Comparison of ENCODE assay signal across 9 mouse cellular contexts in genomic region chr19:46477432-46477845, GRCm38 (mm10). TPM values are rescaled to one million over a fixed set of nuclear protein-coding genes. Genes with fewer than 3 reads are reported as not detected.
A peak's percentile ranks its signal among the peaks of the same experiment; 100 is the strongest.
DNase-seq lines count a peak whose midpoint lies in the region; ATAC-seq and TF ChIP-seq lines count a peak whose summit lies in the region.
"Had no signal": no experiment of that assay in that cellular context is flagged by ENCODE, and none has a peak within 500 bp of the region (broad histone marks: within the 10 kb centered on the region; RNA-seq: fewer than 3 reads in every experiment).

No protein-coding gene starts in this region.

- ATAC-seq in forebrain, postnatal 0 days: peak; percentile 79
- no peak for ATAC-seq in forebrain, embryonic 11.5 days (replicated peaks; ENCODE audit: low FRiP score)
- ATAC-seq in liver, embryonic 11.5 days (replicated peaks; ENCODE audit: low FRiP score): no peak
- ATAC-seq in liver, embryonic 12.5 days: no peak
- ATAC-seq in midbrain, embryonic 14.5 days (ENCODE audit: low FRiP score, low TSS enrichment): no peak; the same call in 1 of the 2 replicates

- H3K36me3 ChIP-seq in forebrain, postnatal 0 days (ENCODE audit: insufficient read depth): peaks cover 53% of the 10 kb centered on the region
- H3K36me3 ChIP-seq in forebrain, embryonic 11.5 days (ENCODE audit: control insufficient read depth, insufficient read depth, low read length): peaks cover 4% of the 10 kb centered on the region; the same call in 1 of the 2 replicates
- peaks cover 14% of the 10 kb centered on the region for H3K36me3 ChIP-seq in liver, embryonic 11.5 days (ENCODE audit: control insufficient read depth, insufficient read depth, low read length)
- peaks cover 50% of the 10 kb centered on the region for H3K36me3 ChIP-seq in liver, embryonic 12.5 days
- H3K36me3 ChIP-seq in midbrain, embryonic 14.5 days (ENCODE audit: control insufficient read depth, insufficient read depth, low read length): peaks cover 46% of the 10 kb centered on the region

- no peak overlapping the region for H3K4me3 ChIP-seq in forebrain, postnatal 0 days (ENCODE audit: low read depth, low read length)
- H3K4me3 ChIP-seq in forebrain, embryonic 11.5 days (ENCODE audit: low read depth, low read length): no peak overlapping the region
- H3K4me3 ChIP-seq in liver, embryonic 11.5 days (ENCODE audit: low read depth, low read length): no peak overlapping the region
- no peak overlapping the region for H3K4me3 ChIP-seq in liver, embryonic 12.5 days
- H3K4me3 ChIP-seq in embryonic fibroblast, embryonic 13.5 days (ENCODE audit: insufficient read depth, low read length): no peak overlapping the region
- H3K4me3 ChIP-seq in midbrain, embryonic 14.5 days (replicated peaks; ENCODE audit: low read depth, low read length): no peak overlapping the region

- no peak for TF ChIP-seq CTCF in forebrain, postnatal 0 days (IDR thresholded peaks at IDR 0.05; ENCODE audit: low read depth)
- no peak for TF ChIP-seq CTCF in embryonic fibroblast, embryonic 13.5 days (IDR thresholded peaks at IDR 0.05; ENCODE audit: borderline replicate concordance, insufficient read depth, low read length)

- H3K4me2 ChIP-seq in forebrain, postnatal 0 days (ENCODE audit: low read depth): no peak overlapping the region
- H3K4me2 ChIP-seq in forebrain, embryonic 11.5 days (ENCODE audit: low read depth, low read length, severe bottlenecking): no peak overlapping the region
- no peak overlapping the region for H3K4me2 ChIP-seq in liver, embryonic 11.5 days
- no peak overlapping the region for H3K4me2 ChIP-seq in liver, embryonic 12.5 days
- no peak overlapping the region for H3K4me2 ChIP-seq in midbrain, embryonic 14.5 days (ENCODE audit: low read length)

- DNase-seq in forebrain, postnatal 0 days: peak; percentile 14
- no peak for DNase-seq in forebrain, embryonic 11.5 days (ENCODE audit: low spot score)
- no peak for DNase-seq in liver, embryonic 11.5 days (ENCODE audit: low spot score)
- peak; percentile 41 for DNase-seq in midbrain, embryonic 14.5 days
- DNase-seq in adrenal gland, adult 2 months: no peak
- DNase-seq in thymus, postnatal 10 days (ENCODE audit: low spot score in 2 of 2): no peak
- DNase-seq: adrenal gland, postnatal 25 days had no signal

- H3K27ac ChIP-seq in forebrain, postnatal 0 days (ENCODE audit: low read depth, low read length): no peak overlapping the region
- H3K27ac ChIP-seq in forebrain, embryonic 11.5 days (ENCODE audit: low read depth, low read length): no peak overlapping the region
- H3K27ac ChIP-seq in liver, embryonic 11.5 days (ENCODE audit: low read depth, low read length): 0 out of 2 replicates have a peak overlapping the region, but pooled peaks have one; percentile 9
- H3K27ac ChIP-seq in liver, embryonic 12.5 days: no peak overlapping the region
- peak overlapping the region; percentile 72 for H3K27ac ChIP-seq in embryonic fibroblast, embryonic 13.5 days (ENCODE audit: insufficient read depth, low read length)
- no peak overlapping the region; the same call in 1 of the 2 replicates for H3K27ac ChIP-seq in midbrain, embryonic 14.5 days (replicated peaks; ENCODE audit: low read depth, low read length)

- 31% methylated on average over 10 of the region's 10 CpGs for WGBS in forebrain, postnatal 0 days
- WGBS in forebrain, embryonic 11.5 days: 41% methylated on average over 10 of the region's 10 CpGs
- WGBS in liver, embryonic 11.5 days: 56% methylated on average over 10 of the region's 10 CpGs
- WGBS in liver, embryonic 12.5 days (ENCODE audit: insufficient replicate concordance): 55% methylated on average over 10 of the region's 10 CpGs
- 12% methylated on average over 10 of the region's 10 CpGs for WGBS in midbrain, embryonic 14.5 days

- no peak overlapping the region for H3K9ac ChIP-seq in forebrain, postnatal 0 days
- H3K9ac ChIP-seq in forebrain, embryonic 11.5 days (ENCODE audit: low read length): no peak overlapping the region
- H3K9ac ChIP-seq in liver, embryonic 11.5 days (ENCODE audit: low read depth, low read length): no peak overlapping the region
- H3K9ac ChIP-seq in liver, embryonic 12.5 days: no peak overlapping the region
- no peak overlapping the region for H3K9ac ChIP-seq in midbrain, embryonic 14.5 days (replicated peaks; ENCODE audit: low read length)

- no peak for TF ChIP-seq POLR2A in embryonic fibroblast, embryonic 13.5 days (IDR thresholded peaks at IDR 0.05; ENCODE audit: low read depth, low read length)

- no peaks in the 10 kb centered on the region for H3K27me3 ChIP-seq in forebrain, postnatal 0 days (ENCODE audit: insufficient read depth, low read length)
- no peaks in the 10 kb centered on the region for H3K27me3 ChIP-seq in forebrain, embryonic 11.5 days (ENCODE audit: control insufficient read depth, insufficient read depth, low read length)
- no peaks in the 10 kb centered on the region for H3K27me3 ChIP-seq in liver, embryonic 11.5 days (replicated peaks; ENCODE audit: control insufficient read depth, insufficient read depth, low read length)
- H3K27me3 ChIP-seq in liver, embryonic 12.5 days (replicated peaks): no peaks in the 10 kb centered on the region
- H3K27me3 ChIP-seq in midbrain, embryonic 14.5 days (ENCODE audit: control insufficient read depth, insufficient read depth, low read length): no peaks in the 10 kb centered on the region

- no peaks in the 10 kb centered on the region for H3K4me1 ChIP-seq in forebrain, postnatal 0 days (ENCODE audit: insufficient read depth)
- H3K4me1 ChIP-seq in forebrain, embryonic 11.5 days (replicated peaks; ENCODE audit: control insufficient read depth, insufficient read depth, low read length): peaks cover 4% of the 10 kb centered on the region; the same call in 1 of the 2 replicates
- H3K4me1 ChIP-seq in liver, embryonic 11.5 days (replicated peaks; ENCODE audit: control insufficient read depth, insufficient read depth, low read length): peaks cover 49% of the 10 kb centered on the region
- peaks cover 57% of the 10 kb centered on the region for H3K4me1 ChIP-seq in liver, embryonic 12.5 days
- H3K4me1 ChIP-seq in embryonic fibroblast, embryonic 13.5 days (ENCODE audit: control insufficient read depth, insufficient read depth, low read length): peaks cover 22% of the 10 kb centered on the region; the same call in 1 of the 2 replicates
- H3K4me1 ChIP-seq in midbrain, embryonic 14.5 days (ENCODE audit: control insufficient read depth, insufficient read depth, low read length): peaks cover 16% of the 10 kb centered on the region

- H3K9me3 ChIP-seq in forebrain, postnatal 0 days (ENCODE audit: low read length): no peaks in the 10 kb centered on the region
- no peaks in the 10 kb centered on the region for H3K9me3 ChIP-seq in forebrain, embryonic 11.5 days (ENCODE audit: control insufficient read depth, low read length)
- H3K9me3 ChIP-seq in liver, embryonic 11.5 days (ENCODE audit: control insufficient read depth, low read length): no peaks in the 10 kb centered on the region
- no peaks in the 10 kb centered on the region for H3K9me3 ChIP-seq in liver, embryonic 12.5 days (replicated peaks)
- no peaks in the 10 kb centered on the region for H3K9me3 ChIP-seq in midbrain, embryonic 14.5 days (ENCODE audit: control insufficient read depth, low read length)

RNA-seq across cellular contexts. Expression of gene Trim8, which starts 24.1 kb away (rescaled TPM):
- 68.6 and 76.5 TPM in 2 replicates for total RNA-seq in forebrain, postnatal 0 days (2014; rRNA removed)
- polyA plus RNA-seq in forebrain, postnatal 0 days (2015; fragmentation: Nextera tagmentation; extraction: Ambion mirVana): 25.9 and 28.2 TPM in 2 replicates
- 30.7 and 39.5 TPM in 2 replicates for polyA plus RNA-seq in forebrain, embryonic 11.5 days (2014; fragmentation: Nextera tagmentation; extraction: Ambion mirVana)
- 22.9 and 24.1 TPM in 2 replicates for polyA plus RNA-seq in liver, embryonic 11.5 days (2014; fragmentation: Nextera tagmentation; extraction: Ambion mirVana)
- 19.0 and 19.5 TPM in 2 replicates for polyA plus RNA-seq in liver, embryonic 12.5 days (2016; fragmentation: Nextera tagmentation; extraction: Ambion mirVana)
- polyA plus RNA-seq in embryonic fibroblast, embryonic 13.5 days (2011; ENCODE audit: insufficient read length, low read depth, missing spikeins): 22.1 and 25.9 TPM in 2 replicates
- polyA plus RNA-seq in midbrain, embryonic 14.5 days (2014; fragmentation: Nextera tagmentation; extraction: Ambion mirVana): 36.5 and 38.5 TPM in 2 replicates
- total RNA-seq in adrenal gland, adult 2 months (2021): 10 to 100 TPM; 38.0 to 66.4 TPM
- polyA plus RNA-seq in adrenal gland, adult 2 months (2012; rRNA removed): 66.1 and 78.8 TPM in 2 replicates

Comparison
In these comparisons a context has a peak if more than half of its experiments do, and no peak if none do; other contexts are left out.
1. DNase-seq: peak in forebrain, postnatal 0 days (single experiment) and midbrain, embryonic 14.5 days (single experiment); none in forebrain, embryonic 11.5 days (single experiment), liver, embryonic 11.5 days (single experiment), adrenal gland, adult 2 months (single experiment) and thymus, postnatal 10 days (0 of 2).
2. H3K27ac ChIP-seq: peak in liver, embryonic 11.5 days (single experiment) and embryonic fibroblast, embryonic 13.5 days (single experiment); none in forebrain, postnatal 0 days (single experiment), forebrain, embryonic 11.5 days (single experiment), liver, embryonic 12.5 days (single experiment) and midbrain, embryonic 14.5 days (single experiment).